Mouse (Mus musculus) layer of hippocampus, postnatal 10 days (tissue): Measurements from ENCODE around the gene Hist1h2ad. TPM values are rescaled to one million over a fixed set of nuclear protein-coding genes. Genes with fewer than 3 reads are reported as not detected.

Experiments
- DNase-seq, 2 experiments: peaks; one replicate each; pipeline ENCODE4 v3.0.0; 2021; ENCODE audit warnings: low spot score in 2 of 2
- microRNA-seq, 2 experiments: library from miRNA; unstranded; fragments of <30 nt; microRNA quantifications; one replicate each; pipeline ENCODE4 v1.2.0; 2021
- total RNA-seq, 2 experiments: library from RNA; stranded (reverse); gene quantifications; 2 replicates each; pipeline ENCODE4 v1.2.3; 2021

The Hist1h2ad gene
- total RNA-seq, 2 experiments from 2014 or later: 5.3 to 5.6 TPM

DNA sequence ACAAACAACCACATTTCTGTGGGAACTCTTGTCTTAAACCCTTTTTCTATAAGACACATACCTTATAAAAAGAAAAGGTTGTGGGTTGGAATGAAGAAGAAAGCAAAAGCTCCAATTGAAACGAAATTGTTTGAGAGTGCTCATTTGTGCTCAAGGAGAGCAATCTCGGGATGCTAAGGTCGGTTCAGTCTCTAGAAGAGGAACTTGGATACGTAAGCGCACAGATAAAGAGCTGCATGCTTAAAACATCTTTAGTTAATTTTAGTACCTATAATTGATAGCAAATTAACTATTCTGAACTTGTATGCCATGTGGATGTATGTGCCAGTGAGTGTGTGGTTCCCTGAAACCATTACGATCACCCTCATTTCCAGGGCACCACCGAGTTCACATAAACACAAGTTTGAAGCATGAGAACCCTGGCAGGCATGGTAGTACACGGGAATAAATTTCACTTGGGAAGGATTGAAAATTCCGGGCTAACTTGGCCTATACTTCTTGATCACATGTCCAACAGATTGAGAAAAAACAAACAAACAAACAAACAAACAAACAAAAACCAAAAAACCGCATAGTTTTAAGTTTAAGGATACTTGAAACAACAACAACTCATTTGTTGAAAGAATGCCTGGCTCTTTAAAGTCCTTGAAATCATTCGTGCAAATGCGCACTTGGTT, 46.0 kb downstream of the Hist1h2ad start:
- DNase-seq: no peak

DNA sequence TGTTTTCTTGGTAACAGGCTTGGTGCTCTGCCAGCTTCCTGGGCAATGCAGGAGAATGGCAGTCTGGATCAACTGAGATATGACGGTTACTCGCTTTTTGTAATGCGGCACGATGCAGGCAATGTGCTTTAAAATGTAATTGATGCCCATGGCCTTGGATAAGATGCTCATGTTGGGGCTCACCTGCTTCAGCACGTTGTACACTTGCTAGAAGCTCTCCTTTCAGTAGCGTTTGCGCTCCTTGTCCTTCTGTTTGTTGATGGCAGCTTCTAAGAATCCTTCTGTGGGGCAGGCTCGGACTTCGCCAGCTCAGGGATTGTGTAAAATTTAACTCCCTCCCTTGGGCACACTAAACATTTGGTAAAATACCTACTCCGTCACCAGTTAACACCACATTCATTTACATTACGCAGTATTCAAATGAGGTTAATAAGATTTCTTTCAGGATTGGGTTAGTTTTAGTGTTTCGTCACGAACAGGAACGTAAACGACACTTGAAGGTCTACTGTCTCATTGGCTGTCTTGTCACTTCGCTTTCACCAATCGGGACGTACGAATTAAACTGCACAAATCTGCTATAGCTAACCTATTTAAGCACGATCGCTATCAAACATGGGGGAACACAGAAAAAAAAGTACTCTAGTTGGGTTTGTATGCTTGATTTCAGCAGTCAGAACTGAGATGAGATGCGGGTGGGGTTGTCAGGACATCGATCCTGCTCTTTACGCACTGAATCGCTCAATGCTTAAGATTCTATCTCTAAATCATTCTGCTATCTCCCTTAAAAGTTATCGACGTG, 46.8 kb downstream of the Hist1h2ad start, which contains the start of gene Hist1h2be:
TSS of gene Hist1h2be (minus strand) at position 392 of the 799 bp plus-strand sequence.
- peak; percentile 62 to 71 for DNase-seq

DNA sequence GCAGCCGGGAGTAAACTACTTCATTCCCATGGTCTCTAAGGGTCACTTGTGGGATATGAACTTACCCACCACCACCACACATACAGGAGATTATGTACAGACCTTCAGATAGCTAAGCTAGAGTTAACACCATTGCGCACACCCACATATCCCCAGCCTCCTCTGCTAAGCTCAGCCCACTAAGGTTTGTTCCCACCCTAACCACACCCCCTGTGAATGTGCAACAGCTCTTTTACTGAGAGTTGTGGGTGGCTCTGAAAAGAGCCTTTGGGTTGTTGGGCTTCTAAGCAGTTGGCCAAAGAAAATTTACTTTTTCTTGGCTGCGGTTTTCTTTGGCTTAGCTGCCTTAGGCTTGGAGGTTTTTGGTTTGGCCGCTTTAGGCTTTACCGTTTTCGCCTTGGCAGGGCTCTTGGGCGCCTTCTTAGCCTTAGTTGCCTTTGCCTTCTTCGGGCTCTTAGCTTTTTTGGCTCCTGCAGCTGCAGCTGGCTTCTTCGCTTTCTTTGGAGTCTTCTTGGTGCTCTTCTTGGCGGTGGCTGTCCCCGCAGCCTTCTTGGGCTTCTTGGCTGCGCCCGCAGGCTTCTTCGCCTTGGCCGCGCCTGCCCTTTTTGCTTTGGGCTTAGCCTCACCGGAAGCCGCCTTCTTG, 47.5 kb downstream of the Hist1h2ad start:
- DNase-seq: peak in 1 of 2 experiments; percentile 55

DNA sequence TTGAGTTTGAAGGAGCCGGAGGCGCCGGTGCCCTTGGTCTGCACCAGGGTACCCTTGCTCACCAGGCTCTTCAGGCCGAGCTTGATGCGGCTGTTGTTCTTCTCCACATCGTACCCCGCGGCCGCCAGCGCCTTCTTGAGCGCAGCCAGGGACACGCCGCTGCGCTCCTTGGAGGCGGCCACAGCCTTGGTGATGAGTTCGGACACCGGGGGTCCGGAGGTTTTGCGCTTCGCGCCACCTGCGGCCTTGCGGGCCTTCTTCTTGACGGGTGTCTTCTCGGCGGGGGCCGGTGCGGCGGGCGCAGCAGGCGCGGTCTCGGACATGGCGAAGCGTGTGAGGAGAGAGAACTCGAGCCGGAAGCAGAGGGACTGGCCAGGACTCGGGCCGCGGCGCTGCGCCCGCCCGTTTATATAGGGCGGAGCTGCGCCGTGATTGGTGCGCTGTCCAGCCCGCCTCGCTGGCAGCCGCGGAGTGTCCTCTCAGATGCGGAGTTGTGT, 48.0 kb downstream of the Hist1h2ad start, which contains the start of gene Hist1h1e:
TSS of gene Hist1h1e (minus strand) at position 384 of the 497 bp plus-strand sequence.
- DNase-seq: peak; percentile 86 to 89

DNA sequence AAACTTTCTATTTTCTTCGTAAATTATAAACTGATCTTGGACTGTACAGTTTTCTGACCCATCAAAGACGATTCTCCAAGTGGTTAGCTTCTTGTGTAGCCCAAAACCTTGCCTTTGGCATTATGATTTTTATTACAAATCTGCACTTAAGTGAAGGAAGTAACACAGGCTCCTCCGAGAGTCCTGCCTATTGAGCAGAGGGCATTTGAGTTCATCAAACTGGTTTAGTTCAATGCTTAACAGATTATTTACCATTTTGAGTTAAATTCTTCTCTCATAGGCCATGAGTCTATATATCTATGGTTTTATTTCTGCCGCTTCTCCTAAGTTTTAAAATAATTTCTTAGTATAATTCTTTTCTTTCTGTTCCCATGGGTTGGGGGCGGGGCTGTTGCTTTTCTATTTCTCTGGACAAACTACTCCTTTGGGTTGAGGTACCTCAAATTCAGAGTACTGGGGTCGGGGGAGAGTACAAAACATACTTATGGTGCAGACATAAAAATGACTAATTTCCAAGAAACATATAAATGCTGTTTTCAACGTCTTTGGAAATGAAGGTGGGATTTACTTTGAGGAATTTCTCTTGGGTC, 48.8 kb downstream of the Hist1h2ad start:
- no peak for DNase-seq

Small RNA genes within 50 kb of the gene (microRNA-seq; reads per million reads assigned to microRNA genes)
- gene Gm44297 (0 reads per million in 2 experiments), gene Gm44359 (0 reads per million in 2 experiments), gene Gm44394 (0 reads per million in 2 experiments)

Other genes starting within 250 kb of the Hist1h2ad start
- gene Zfp322a, start 205.2 kb upstream of the Hist1h2ad start, total RNA-seq: 10 to 100 TPM; 37.0 to 40.8 TPM
- 1 to 10 TPM; 7.0 to 7.5 TPM for gene Abt1, start 150.5 kb upstream of the Hist1h2ad start, total RNA-seq
- not detected for gene Btn1a1, start 108.5 kb upstream of the Hist1h2ad start, total RNA-seq
- under 1 TPM; 0.53 to 0.58 TPM for gene Btn2a2, start 85.5 kb upstream of the Hist1h2ad start, total RNA-seq
- 100 to 1,000 TPM; 280 to 315 TPM for gene Hist1h4h, start 43.3 kb upstream of the Hist1h2ad start, total RNA-seq
- 10 to 100 TPM; 45.7 to 51.3 TPM for gene Hist1h2af, start 40.5 kb upstream of the Hist1h2ad start, total RNA-seq
- gene Hist1h3g, start 39.0 kb upstream of the Hist1h2ad start, total RNA-seq: 10 to 100 TPM; 19.1 to 19.9 TPM
- gene Hist1h2bh, start 31.0 kb upstream of the Hist1h2ad start, total RNA-seq: 1 to 10 TPM; 5.1 TPM
- 10 to 100 TPM; 28.3 to 32.7 TPM for gene Hist1h3f, start 30.3 kb upstream of the Hist1h2ad start, total RNA-seq
- 100 to 1,000 TPM; 140 to 182 TPM for gene Hist1h4f, start 22.7 kb upstream of the Hist1h2ad start, total RNA-seq
- gene Hist1h1d, start 21.1 kb upstream of the Hist1h2ad start, total RNA-seq: 1 to 10 TPM; 6.4 to 6.6 TPM
- gene Hist1h3e, start 12.0 kb upstream of the Hist1h2ad start, total RNA-seq: 10 to 100 TPM; 77.0 to 85.3 TPM
- gene Hist1h2ae, start 3.2 kb upstream of the Hist1h2ad start, total RNA-seq: 10 to 100 TPM; 13.0 to 14.0 TPM
- 100 to 1,000 TPM; 105 to 126 TPM for gene Hist1h2bg, start 3.0 kb upstream of the Hist1h2ad start, total RNA-seq
- gene Hist1h2bf, start 185 bp upstream of the Hist1h2ad start, total RNA-seq: 10 to 100 TPM; 44.2 to 62.6 TPM
- 10 to 100 TPM; 13.0 to 15.0 TPM for gene Hist1h3d, start 1.4 kb downstream of the Hist1h2ad start, total RNA-seq
- 100 to 1,000 TPM; 147 to 163 TPM for gene Hist1h4d, start 7.2 kb downstream of the Hist1h2ad start, total RNA-seq
- 1 to 10 TPM; 6.7 to 8.4 TPM for gene Hist1h2be, start 46.7 kb downstream of the Hist1h2ad start, total RNA-seq
- gene Hist1h1e, start 48.2 kb downstream of the Hist1h2ad start, total RNA-seq: 10 to 100 TPM; 69.3 to 81.5 TPM
- gene Hist1h2ac, start 109.6 kb downstream of the Hist1h2ad start, total RNA-seq: 1 to 10 TPM; 2.6 to 3.3 TPM
- gene Hist1h2bc, start 109.8 kb downstream of the Hist1h2ad start, total RNA-seq: 10 to 100 TPM; 27.9 to 28.0 TPM
- gene Hist1h1t, start 121.4 kb downstream of the Hist1h2ad start, total RNA-seq: not detected
- 100 to 1,000 TPM; 102 to 111 TPM for gene Hist1h4c, start 124.1 kb downstream of the Hist1h2ad start, total RNA-seq
- gene Hfe, start 136.5 kb downstream of the Hist1h2ad start, total RNA-seq: 1 to 10 TPM; 3.4 to 5.9 TPM
- gene Hist1h1c, start 164.4 kb downstream of the Hist1h2ad start, total RNA-seq: 100 to 1,000 TPM in 1 of 2 experiments, 10 to 100 TPM in 1; 87.1 to 106 TPM
- 10 to 100 TPM; 23.5 to 26.8 TPM for gene Hist1h3c, start 171.2 kb downstream of the Hist1h2ad start, total RNA-seq
- gene Hist1h2bb, start 172.4 kb downstream of the Hist1h2ad start, total RNA-seq: 10 to 100 TPM; 38.1 to 45.9 TPM
- gene Hist1h2ab, start 176.7 kb downstream of the Hist1h2ad start, total RNA-seq: 10 to 100 TPM; 65.7 to 68.4 TPM
- 10 to 100 TPM; 67.7 to 73.1 TPM for gene Hist1h3b, start 177.9 kb downstream of the Hist1h2ad start, total RNA-seq
- 10 to 100 TPM; 80.9 to 84.6 TPM for gene Hist1h4b, start 182.6 kb downstream of the Hist1h2ad start, total RNA-seq
- 10 to 100 TPM; 71.9 to 72.7 TPM for gene Hist1h4a, start 186.8 kb downstream of the Hist1h2ad start, total RNA-seq
- gene Hist1h3a, start 188.0 kb downstream of the Hist1h2ad start, total RNA-seq: 10 to 100 TPM; 68.7 to 70.1 TPM
- 10 to 100 TPM; 47.3 to 51.5 TPM for gene Hist1h1a, start 189.3 kb downstream of the Hist1h2ad start, total RNA-seq
- not detected for gene Trim38, start 195.5 kb downstream of the Hist1h2ad start, total RNA-seq
- gene Slc17a2, start 232.6 kb downstream of the Hist1h2ad start, total RNA-seq: not detected